Mouse (Mus musculus): ENCODE results near the gene Kdm2a.

DNA sequence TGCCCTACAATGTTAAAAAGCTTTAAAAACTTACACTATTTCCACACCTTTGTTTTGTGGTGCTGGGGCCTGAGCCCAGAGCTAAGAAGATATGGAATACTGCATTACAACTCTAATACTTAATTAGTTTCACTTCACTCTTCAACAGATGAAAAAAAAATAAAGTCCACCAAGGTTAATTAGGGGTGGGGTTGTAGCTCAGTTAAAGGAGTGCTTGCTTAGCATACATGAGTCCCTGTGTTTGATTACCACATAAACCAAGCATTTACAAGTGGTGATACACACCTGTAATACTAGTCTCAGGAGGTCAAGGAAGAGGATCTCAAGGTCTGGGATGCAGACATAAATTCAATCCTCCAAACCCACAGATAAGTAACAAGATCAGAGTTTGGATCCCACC lies 10.8 kb downstream of the Kdm2a start:
- no peak for TF ChIP-seq POLR2A (IDR thresholded peaks at IDR 0.05; ENCODE audit: insufficient read length, low read depth)
- no peak for TF ChIP-seq TCF12 (IDR thresholded peaks at IDR 0.05; ENCODE audit: insufficient read depth, poor library complexity, severe bottlenecking)
- no peak for TF ChIP-seq TCF3 (IDR thresholded peaks at IDR 0.05; ENCODE audit: insufficient read length, low read depth)
- no peak for TF ChIP-seq MYOG (IDR thresholded peaks at IDR 0.05; ENCODE audit: control insufficient read depth in 1 of 3, insufficient read depth in 1 of 3, insufficient read length in 2 of 3, low read depth in 2 of 3)
- TF ChIP-seq MAX (IDR thresholded peaks at IDR 0.05; ENCODE audit: low read depth), result no peak
- no peak for TF ChIP-seq E2F4 (IDR thresholded peaks at IDR 0.05; ENCODE audit: insufficient read depth)
- no peak for TF ChIP-seq USF1 (IDR thresholded peaks at IDR 0.05; ENCODE audit: low read depth)
- no peak for TF ChIP-seq CEBPB (IDR thresholded peaks at IDR 0.05; ENCODE audit: insufficient read depth, poor library complexity, severe bottlenecking)

Measured in myocyte (in vitro differentiated cells).